Mouse (Mus musculus) liver (tissue): ENCODE results near the gene N4bp2l1.
A peak's percentile ranks its signal among the peaks of the same experiment; 100 is the strongest.

Source experiments
- DNase-seq: peaks from one replicate; pipeline ENCODE4 v3.0.0-alpha.2; 2020; ENCODE audit warnings: mixed read lengths

N4bp2l1 gene

DNA sequence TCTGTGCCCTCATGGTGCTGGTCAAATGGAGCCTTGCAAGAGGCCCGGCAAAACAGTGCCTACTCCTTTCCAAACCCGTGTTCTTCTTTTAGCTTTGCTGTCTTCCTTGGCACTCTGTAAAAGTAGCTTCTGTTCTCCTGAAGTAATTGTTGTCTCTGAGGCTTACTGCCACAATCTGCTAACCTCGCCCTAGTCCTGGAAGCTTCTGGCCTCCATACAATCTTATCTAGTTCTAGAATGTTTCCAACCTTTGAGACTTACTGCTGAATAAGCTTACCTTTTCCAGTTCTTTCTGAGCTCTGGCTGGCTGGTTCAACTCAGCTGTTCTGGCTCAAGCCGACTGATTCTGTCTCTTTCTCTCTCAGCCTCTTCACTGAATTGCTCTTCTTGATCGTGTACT lies 35.2 kb downstream of the N4bp2l1 start:
- no peak for DNase-seq

GRCm38 (mm10) chr5:150561376-150561775 lies 35.6 kb downstream of the N4bp2l1 start:
- no peak for DNase-seq

GRCm38 (mm10) chr5:150560851-150561250 lies 36.1 kb downstream of the N4bp2l1 start:
- DNase-seq, result no peak

DNA sequence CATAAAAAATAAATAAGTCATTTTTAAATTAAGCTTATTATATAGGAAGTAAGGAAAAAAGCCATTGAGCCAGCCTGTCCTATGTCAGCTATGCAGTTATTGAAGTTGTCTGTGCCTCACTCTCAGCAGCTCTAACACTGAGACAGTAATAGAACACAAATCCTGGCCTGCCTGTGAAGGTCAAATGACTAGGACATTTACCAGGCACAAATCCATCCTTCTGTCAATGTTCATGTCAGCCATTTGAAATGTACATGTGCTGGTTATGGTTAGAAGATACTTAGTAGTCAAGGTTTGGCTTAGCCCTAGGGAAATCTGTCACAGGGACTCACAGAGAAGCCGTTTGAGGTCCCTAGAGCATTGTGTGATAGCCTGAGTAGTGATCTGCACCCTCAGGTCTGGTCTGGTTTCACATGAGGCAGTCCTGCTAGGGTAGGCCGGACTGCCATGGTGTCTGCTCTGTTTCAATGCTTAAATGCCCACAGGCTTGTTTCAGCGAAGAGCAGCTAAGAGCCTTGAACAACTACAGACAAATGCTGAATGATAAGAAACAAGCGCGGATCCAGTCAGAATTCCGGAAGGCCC lies 37.4 kb downstream of the N4bp2l1 start:
- DNase-seq, result no peak

DNA sequence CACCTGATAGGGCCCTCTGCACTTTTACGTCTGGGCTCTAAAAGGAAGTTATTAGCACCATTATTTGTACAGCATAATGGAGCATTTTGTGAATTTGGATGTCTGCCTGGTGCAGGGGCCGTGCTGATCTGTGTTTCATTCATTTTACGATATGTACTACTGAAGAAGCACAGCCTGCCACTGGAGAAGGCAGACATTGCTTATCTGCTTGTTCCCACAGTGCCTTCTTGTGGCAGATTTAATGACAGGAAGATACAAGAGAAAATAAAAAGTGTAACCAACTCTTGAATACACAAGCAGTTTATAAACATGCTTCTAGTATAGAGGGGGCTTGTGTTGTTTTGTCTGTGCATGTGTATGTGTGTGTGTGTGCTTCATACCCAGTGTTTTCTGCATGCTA lies 45.4 kb downstream of the N4bp2l1 start:
- no peak for DNase-seq

- no peak for DNase-seq
Observed at GRCm38 (mm10) chr5:150543184-150543583, 53.8 kb downstream of the N4bp2l1 start.

DNA sequence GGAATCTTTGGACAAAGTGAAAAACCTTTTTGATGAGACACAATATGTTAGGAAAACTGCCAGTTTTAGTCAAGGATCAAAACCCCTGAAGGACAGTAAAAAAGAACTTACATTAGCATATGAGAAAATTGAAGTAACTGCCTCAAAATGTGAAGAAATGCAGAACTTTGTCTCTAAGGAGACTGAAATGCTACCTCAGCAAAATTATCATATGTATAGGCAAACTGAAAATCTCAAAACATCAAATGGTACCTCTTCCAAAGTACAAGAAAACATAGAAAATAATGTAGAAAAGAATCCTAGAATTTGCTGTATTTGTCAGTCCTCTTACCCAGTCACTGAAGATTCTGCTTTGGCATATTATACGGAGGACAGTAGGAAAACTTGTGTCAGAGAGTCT lies 55.7 kb downstream of the N4bp2l1 start:
- no peak for DNase-seq

DNA sequence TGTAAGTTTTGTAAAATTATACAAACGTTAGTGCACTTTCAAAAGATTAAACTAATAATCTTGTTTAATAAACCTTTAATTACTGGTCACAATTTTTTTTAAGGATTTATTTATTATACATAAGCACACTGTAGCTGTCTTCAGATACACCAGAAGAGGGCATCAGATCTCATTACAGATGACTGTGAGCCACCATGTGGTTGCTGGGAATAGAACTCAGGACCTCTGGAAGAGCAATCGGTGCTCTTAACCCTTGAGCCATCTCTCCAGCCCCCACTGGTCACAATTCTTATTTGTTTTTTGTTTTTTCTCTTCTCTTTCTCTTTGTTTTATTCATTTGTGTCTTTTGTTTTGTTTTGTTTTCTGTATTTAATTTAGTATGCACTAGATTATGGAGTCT lies 71.7 kb downstream of the N4bp2l1 start:
- DNase-seq, result no peak

DNA sequence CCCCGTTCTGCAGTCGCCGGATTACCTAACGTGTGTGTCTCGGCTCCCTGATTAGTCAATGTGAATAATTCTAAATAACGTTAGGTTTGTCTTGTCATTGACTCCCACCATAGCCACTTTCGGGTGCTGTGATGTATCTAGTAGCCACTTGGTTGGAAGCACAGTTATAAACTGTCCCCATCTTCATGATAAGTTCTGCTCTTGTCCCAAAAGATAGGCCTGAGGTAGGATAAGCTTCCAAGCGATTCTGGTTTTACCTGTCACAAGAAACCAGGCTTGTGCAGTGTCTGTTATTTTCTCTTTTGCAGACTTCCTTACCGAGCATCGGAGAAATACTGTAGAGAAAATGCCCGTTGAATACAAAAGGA lies 74.1 kb downstream of the N4bp2l1 start:
- no peak for DNase-seq

GRCm38 (mm10) chr5:150521937-150522866 lies 74.8 kb downstream of the N4bp2l1 start, which contains the start of gene Brca2:
Gene Brca2 (plus strand): TSS chr5:150522630.
- DNase-seq, result peak; percentile 95
